In genomic region chr1:168213595-168213994, GRCm38 (mm10) we compare ENCODE assay signal across 9 mouse cellular contexts.
DNase-seq lines count a peak whose midpoint lies in the region; ATAC-seq and TF ChIP-seq lines count a peak whose summit lies in the region.
"Had no signal": no experiment of that assay in that cellular context is flagged by ENCODE, and none has a peak within 500 bp of the region (broad histone marks: within the 10 kb centered on the region; RNA-seq: fewer than 3 reads in every experiment).

No protein-coding gene starts in this region.

- no peak for DNase-seq in layer of hippocampus, adult 2 months (ENCODE audit: low spot score in 2 of 2)
- DNase-seq in layer of hippocampus, postnatal 14 days (ENCODE audit: low spot score in 2 of 2): no peak
- DNase-seq in embryonic facial prominence, embryonic 10.5 days (ENCODE audit: low spot score): peak; percentile 43
- no peak for DNase-seq in spleen, postnatal 36 days (ENCODE audit: low spot score in 2 of 2)
- no peak for DNase-seq in left cerebral cortex, adult 8-10 months (ENCODE audit: low spot score in 2 of 2)

- peak overlapping the region; percentile 67; the same call in 1 of the 2 replicates for H3K27ac ChIP-seq in layer of hippocampus, adult 2 months
- peak overlapping the region; percentile 57; the same call in 1 of the 2 replicates for H3K27ac ChIP-seq in embryonic facial prominence, embryonic 10.5 days (replicated peaks)
- H3K27ac ChIP-seq in forebrain, embryonic 16.5 days (ENCODE audit: low read length): peak overlapping the region; percentile 29
- 0 out of 2 replicates have a peak overlapping the region, but pooled peaks have one; percentile 4 for H3K27ac ChIP-seq in midbrain, embryonic 16.5 days (ENCODE audit: low read length)
- H3K27ac ChIP-seq: limb, embryonic 15.5 days had no signal

- H3K27me3 ChIP-seq in embryonic facial prominence, embryonic 10.5 days (replicated peaks; ENCODE audit: low read depth, poor library complexity, severe bottlenecking): no peaks in the 10 kb centered on the region
- H3K27me3 ChIP-seq in forebrain, embryonic 16.5 days (replicated peaks; ENCODE audit: control insufficient read depth, insufficient read depth, low read length): no peaks in the 10 kb centered on the region
- H3K27me3 ChIP-seq in midbrain, embryonic 16.5 days (ENCODE audit: control insufficient read depth, insufficient read depth, low read depth, low read length): no peaks in the 10 kb centered on the region
- H3K27me3 ChIP-seq: limb, embryonic 15.5 days had no signal

- no peak overlapping the region; the same call in 1 of the 2 replicates for H3K4me2 ChIP-seq in forebrain, embryonic 16.5 days (ENCODE audit: low read length)
- H3K4me2 ChIP-seq in midbrain, embryonic 16.5 days (ENCODE audit: low read length): no peak overlapping the region
- H3K4me2 ChIP-seq: limb, embryonic 15.5 days had no signal

- H3K9me3 ChIP-seq in embryonic facial prominence, embryonic 10.5 days: no peaks in the 10 kb centered on the region
- H3K9me3 ChIP-seq in forebrain, embryonic 16.5 days (ENCODE audit: control insufficient read depth, low read length): no peaks in the 10 kb centered on the region
- H3K9me3 ChIP-seq in midbrain, embryonic 16.5 days (replicated peaks; ENCODE audit: control insufficient read depth, low read length, poor library complexity, severe bottlenecking): no peaks in the 10 kb centered on the region
- H3K9me3 ChIP-seq: limb, embryonic 15.5 days had no signal

- peak overlapping the region; percentile 1; the same call in 1 of the 2 replicates for H3K4me3 ChIP-seq in layer of hippocampus, adult 2 months
- H3K4me3 ChIP-seq in embryonic facial prominence, embryonic 10.5 days: no peak overlapping the region
- H3K4me3 ChIP-seq in forebrain, embryonic 16.5 days (replicated peaks; ENCODE audit: low read length): no peak overlapping the region
- no peak overlapping the region for H3K4me3 ChIP-seq in midbrain, embryonic 16.5 days (ENCODE audit: low read depth, low read length)
- H3K4me3 ChIP-seq: limb, embryonic 15.5 days had no signal

- peak overlapping the region; percentile 38 for H3K9ac ChIP-seq in forebrain, embryonic 16.5 days (replicated peaks; ENCODE audit: low read depth, low read length)
- no peak overlapping the region for H3K9ac ChIP-seq in midbrain, embryonic 16.5 days (ENCODE audit: low read depth, low read length)
- H3K9ac ChIP-seq: limb, embryonic 15.5 days had no signal

- 0 out of 2 replicates have a peak, but pooled peaks have one; percentile 9 for ATAC-seq in forebrain, embryonic 16.5 days
- peak; percentile 15; the same call in 1 of the 2 replicates for ATAC-seq in midbrain, embryonic 16.5 days

- WGBS in embryonic facial prominence, embryonic 10.5 days: 17% methylated on average over 3 of the region's 3 CpGs
- 15% methylated on average over 3 of the region's 3 CpGs for WGBS in forebrain, embryonic 16.5 days
- WGBS in midbrain, embryonic 16.5 days: 26% methylated on average over 3 of the region's 3 CpGs

- TF ChIP-seq CTCF in layer of hippocampus, adult 2 months (conservative IDR thresholded peaks at IDR 0.05): no peak

- H3K36me3 ChIP-seq in embryonic facial prominence, embryonic 10.5 days (replicated peaks): peaks cover 16% of the 10 kb centered on the region
- H3K36me3 ChIP-seq in forebrain, embryonic 16.5 days (ENCODE audit: control insufficient read depth, insufficient read depth): peaks cover 10% of the 10 kb centered on the region
- H3K36me3 ChIP-seq in midbrain, embryonic 16.5 days (ENCODE audit: control insufficient read depth, insufficient read depth, low read length): peaks cover 3% of the 10 kb centered on the region; the same call in 1 of the 2 replicates
- H3K36me3 ChIP-seq: G1E had no signal

- peaks cover 44% of the 10 kb centered on the region for H3K4me1 ChIP-seq in embryonic facial prominence, embryonic 10.5 days
- H3K4me1 ChIP-seq in forebrain, embryonic 16.5 days (replicated peaks; ENCODE audit: control insufficient read depth, insufficient read depth, low read length): peaks cover 48% of the 10 kb centered on the region
- peaks cover 36% of the 10 kb centered on the region for H3K4me1 ChIP-seq in midbrain, embryonic 16.5 days (ENCODE audit: control insufficient read depth, insufficient read depth, low read length)

Comparison
In these comparisons a context has a peak if more than half of its experiments do, and no peak if none do; other contexts are left out.
1. H3K27ac ChIP-seq: peak in every context shown above with its lines; median percentile 67 in layer of hippocampus, adult 2 months; 57 in embryonic facial prominence, embryonic 10.5 days; 29 in forebrain, embryonic 16.5 days; 4 in midbrain, embryonic 16.5 days.